Mouse (Mus musculus): ENCODE results near the gene Smoc1. TPM values are rescaled to one million over a fixed set of nuclear protein-coding genes. Genes with fewer than 3 reads are reported as not detected.

The Smoc1 gene
- polyA plus RNA-seq, 1 experiment: 0.01 TPM

DNA sequence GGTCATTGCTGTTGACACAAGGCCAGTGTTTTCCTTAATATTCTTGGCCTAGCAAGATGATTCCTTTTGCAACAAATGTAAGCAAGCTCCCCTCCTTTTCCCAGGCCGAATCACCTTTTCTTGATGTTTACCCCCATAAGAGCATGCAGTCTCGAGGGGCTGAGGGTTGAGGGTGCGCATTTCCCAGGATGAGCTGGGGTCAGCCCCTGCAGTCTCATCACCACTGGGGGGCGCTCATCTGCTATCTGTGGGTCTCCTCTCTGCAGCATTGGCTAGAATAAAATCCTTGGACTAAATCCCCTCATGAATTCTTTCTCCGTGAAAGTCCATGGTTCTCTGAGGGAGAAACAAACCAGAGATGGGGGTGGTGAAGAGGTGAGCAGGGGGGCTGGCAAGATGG is 134.2 kb downstream of the Smoc1 start:
- no peaks in the 10 kb centered on the region for H3K27me3 ChIP-seq (ENCODE audit: control insufficient read depth)
- no peak overlapping the region for H3K4me3 ChIP-seq (replicated peaks)
- no peak for TF ChIP-seq TAL1 (IDR thresholded peaks at IDR 0.05; ENCODE audit: low read length)
- no peak for TF ChIP-seq GATA1 (IDR thresholded peaks at IDR 0.05; ENCODE audit: low read length)
- H3K36me3 ChIP-seq (ENCODE audit: control insufficient read depth): no peaks in the 10 kb centered on the region
- no peaks in the 10 kb centered on the region for H3K9me3 ChIP-seq (ENCODE audit: control insufficient read depth, low read length)
- H3K4me1 ChIP-seq (ENCODE audit: control insufficient read depth): no peaks in the 10 kb centered on the region

DNA sequence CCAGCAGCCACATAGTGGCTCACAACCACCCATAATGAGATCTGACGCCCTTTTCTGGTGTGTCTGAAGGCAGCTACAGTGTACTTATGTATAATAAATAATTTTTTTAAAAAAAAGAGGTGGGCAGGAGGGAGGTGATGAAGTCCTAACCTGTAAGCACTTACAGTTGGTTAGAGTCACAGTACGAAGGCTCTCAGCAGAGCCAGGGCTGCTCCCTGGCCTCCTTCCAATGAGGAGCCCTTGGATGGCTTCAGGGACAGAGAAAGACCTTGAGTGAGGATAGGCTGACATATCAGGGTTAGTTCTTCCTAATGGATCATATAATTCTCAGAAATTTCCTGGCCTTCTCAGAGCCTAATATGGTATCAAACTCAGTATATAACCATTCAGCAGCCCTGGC is 134.7 kb downstream of the Smoc1 start:
- H3K9me3 ChIP-seq (ENCODE audit: control insufficient read depth, low read length): no peaks in the 10 kb centered on the region
- H3K4me3 ChIP-seq (replicated peaks): no peak overlapping the region
- no peaks in the 10 kb centered on the region for H3K4me1 ChIP-seq (ENCODE audit: control insufficient read depth)
- TF ChIP-seq TAL1 (IDR thresholded peaks at IDR 0.05; ENCODE audit: low read length): no peak
- no peak for TF ChIP-seq GATA1 (IDR thresholded peaks at IDR 0.05; ENCODE audit: low read length)
- no peaks in the 10 kb centered on the region for H3K27me3 ChIP-seq (ENCODE audit: control insufficient read depth)
- H3K36me3 ChIP-seq (ENCODE audit: control insufficient read depth): no peaks in the 10 kb centered on the region

GRCm38 (mm10) chr12:81163131-81163530 is 136.5 kb downstream of the Smoc1 start:
- TF ChIP-seq GATA1 (IDR thresholded peaks at IDR 0.05; ENCODE audit: low read length) (no peak), TAL1 (IDR thresholded peaks at IDR 0.05; ENCODE audit: low read length) (no peak)
- no peaks in the 10 kb centered on the region for H3K36me3 ChIP-seq (ENCODE audit: control insufficient read depth)
- no peaks in the 10 kb centered on the region for H3K4me1 ChIP-seq (ENCODE audit: control insufficient read depth)
- no peak overlapping the region for H3K4me3 ChIP-seq (replicated peaks)
- H3K9me3 ChIP-seq (ENCODE audit: control insufficient read depth, low read length): no peaks in the 10 kb centered on the region
- no peaks in the 10 kb centered on the region for H3K27me3 ChIP-seq (ENCODE audit: control insufficient read depth)

DNA sequence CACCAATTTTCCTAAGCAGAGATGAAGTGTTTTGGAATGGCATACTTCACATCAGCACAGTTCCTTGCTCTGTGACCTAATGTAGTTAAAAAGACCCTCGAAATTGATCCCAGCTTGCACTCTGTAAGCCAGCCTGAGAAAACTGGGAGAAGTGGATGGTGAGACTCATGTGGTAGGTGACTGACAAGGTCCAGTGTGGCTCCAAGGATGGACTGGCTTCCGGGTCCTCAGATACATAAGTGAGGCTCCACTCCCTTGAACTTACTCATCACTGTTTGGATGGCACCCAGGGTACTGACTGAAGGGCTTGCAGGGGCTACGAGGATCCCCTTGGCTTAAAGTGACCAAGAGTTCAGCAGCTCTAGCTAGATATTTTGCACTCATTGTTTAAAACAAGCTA is 137.0 kb downstream of the Smoc1 start:
- no peaks in the 10 kb centered on the region for H3K4me1 ChIP-seq (ENCODE audit: control insufficient read depth)
- TF ChIP-seq TAL1 (IDR thresholded peaks at IDR 0.05; ENCODE audit: low read length) (no peak), GATA1 (IDR thresholded peaks at IDR 0.05; ENCODE audit: low read length) (no peak)

GRCm38 (mm10) chr12:81166092-81166491 is 139.5 kb downstream of the Smoc1 start:
- Histone ChIP-seq H3K36me3 (ENCODE audit: control insufficient read depth) (no peaks in the 10 kb centered on the region), H3K9me3 (ENCODE audit: control insufficient read depth, low read length) (no peaks in the 10 kb centered on the region), H3K4me1 (ENCODE audit: control insufficient read depth) (no peaks in the 10 kb centered on the region), H3K4me3 (replicated peaks) (no peak overlapping the region), H3K27me3 (ENCODE audit: control insufficient read depth) (no peaks in the 10 kb centered on the region)
- TF ChIP-seq TAL1 (IDR thresholded peaks at IDR 0.05; ENCODE audit: low read length): no peak
- TF ChIP-seq GATA1 (IDR thresholded peaks at IDR 0.05; ENCODE audit: low read length): no peak

More for the DNA sequence above, 137.0 kb downstream of the Smoc1 start:
- H3K9me3 ChIP-seq (ENCODE audit: control insufficient read depth, low read length): no peaks in the 10 kb centered on the region
- no peaks in the 10 kb centered on the region for H3K36me3 ChIP-seq (ENCODE audit: control insufficient read depth)
- no peaks in the 10 kb centered on the region for H3K27me3 ChIP-seq (ENCODE audit: control insufficient read depth)
- no peak overlapping the region for H3K4me3 ChIP-seq (replicated peaks)

GRCm38 (mm10) chr12:81166615-81167014 is 140.0 kb downstream of the Smoc1 start:
- Histone ChIP-seq H3K4me1 (ENCODE audit: control insufficient read depth) (no peaks in the 10 kb centered on the region), H3K27me3 (ENCODE audit: control insufficient read depth) (no peaks in the 10 kb centered on the region), H3K9me3 (ENCODE audit: control insufficient read depth, low read length) (no peaks in the 10 kb centered on the region), H3K36me3 (ENCODE audit: control insufficient read depth) (no peaks in the 10 kb centered on the region), H3K4me3 (replicated peaks) (no peak overlapping the region)
- TF ChIP-seq GATA1 (IDR thresholded peaks at IDR 0.05; ENCODE audit: low read length) (no peak), TAL1 (IDR thresholded peaks at IDR 0.05; ENCODE audit: low read length) (no peak)

DNA sequence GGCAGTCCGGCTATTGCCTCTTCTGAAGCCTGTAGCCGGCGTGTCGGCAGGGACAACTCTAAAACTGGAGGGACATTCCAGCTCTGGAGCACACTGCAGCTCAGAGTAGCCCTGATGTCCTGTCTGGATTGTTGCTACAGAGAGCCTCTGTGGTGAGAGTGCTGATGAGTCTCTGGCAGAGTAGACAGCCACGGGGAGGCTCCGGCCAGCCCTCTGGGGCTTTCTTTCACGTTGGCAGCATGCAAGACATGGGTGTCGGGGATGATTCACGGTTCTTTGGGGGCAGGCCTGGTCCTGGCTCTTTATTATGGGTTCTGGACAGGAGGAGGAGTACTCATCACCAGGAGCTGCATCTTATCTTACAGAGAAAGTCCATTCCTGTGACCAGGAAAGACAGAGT is 140.5 kb downstream of the Smoc1 start:
- no peak overlapping the region for H3K4me3 ChIP-seq (replicated peaks)
- H3K4me1 ChIP-seq (ENCODE audit: control insufficient read depth): no peaks in the 10 kb centered on the region
- TF ChIP-seq TAL1 (IDR thresholded peaks at IDR 0.05; ENCODE audit: low read length) (no peak), GATA1 (IDR thresholded peaks at IDR 0.05; ENCODE audit: low read length) (no peak)
- H3K36me3 ChIP-seq (ENCODE audit: control insufficient read depth): no peaks in the 10 kb centered on the region
- H3K9me3 ChIP-seq (ENCODE audit: control insufficient read depth, low read length): no peaks in the 10 kb centered on the region
- no peaks in the 10 kb centered on the region for H3K27me3 ChIP-seq (ENCODE audit: control insufficient read depth)

DNA sequence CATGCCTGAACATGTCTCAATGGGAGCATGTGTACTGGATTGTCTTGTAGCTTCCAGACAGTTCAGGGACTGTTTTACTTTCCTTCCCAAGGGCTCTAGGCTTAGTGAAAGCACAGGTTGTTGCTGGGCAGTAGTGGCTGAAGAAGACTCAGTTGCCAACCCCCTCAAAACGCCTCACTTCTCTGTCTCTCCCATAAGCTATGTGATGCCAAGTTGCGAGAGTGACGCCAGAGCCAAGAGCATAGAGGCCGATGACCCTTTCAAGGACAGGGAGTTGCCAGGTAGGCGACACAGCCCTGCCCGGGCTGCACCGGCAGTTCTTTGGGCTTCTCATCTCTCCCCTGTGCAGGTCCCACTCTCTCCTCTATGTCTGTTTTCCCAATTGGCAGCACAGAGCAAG is 141.4 kb downstream of the Smoc1 start:
- Histone ChIP-seq H3K27me3 (ENCODE audit: control insufficient read depth) (no peaks in the 10 kb centered on the region), H3K9me3 (ENCODE audit: control insufficient read depth, low read length) (no peaks in the 10 kb centered on the region), H3K36me3 (ENCODE audit: control insufficient read depth) (no peaks in the 10 kb centered on the region), H3K4me1 (ENCODE audit: control insufficient read depth) (no peaks in the 10 kb centered on the region), H3K4me3 (replicated peaks) (no peak overlapping the region)
- TF ChIP-seq TAL1 (IDR thresholded peaks at IDR 0.05; ENCODE audit: low read length): no peak

DNA sequence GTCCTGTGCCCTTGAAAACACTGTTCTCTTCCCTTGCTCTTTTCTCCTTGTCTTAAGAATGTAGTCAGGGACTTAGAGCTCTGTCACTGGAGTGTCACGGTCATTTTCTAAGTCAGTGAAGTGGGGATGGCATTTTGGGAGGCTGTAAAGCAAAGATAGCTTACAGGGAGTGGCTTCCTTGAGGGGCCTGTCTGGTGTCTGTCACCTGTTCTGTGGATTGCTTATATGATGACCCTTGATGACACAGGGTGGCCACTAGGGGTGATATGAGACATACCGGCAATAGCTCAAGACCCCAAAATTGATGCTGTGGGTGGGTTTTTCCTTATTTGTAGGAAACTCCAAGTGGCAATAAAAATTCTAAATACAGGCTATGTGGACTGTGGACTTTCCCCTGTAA is 141.9 kb downstream of the Smoc1 start:
- no peaks in the 10 kb centered on the region for H3K36me3 ChIP-seq (ENCODE audit: control insufficient read depth)
- TF ChIP-seq GATA1 (IDR thresholded peaks at IDR 0.05; ENCODE audit: low read length): no peak
- no peak for TF ChIP-seq TAL1 (IDR thresholded peaks at IDR 0.05; ENCODE audit: low read length)
- H3K9me3 ChIP-seq (ENCODE audit: control insufficient read depth, low read length): no peaks in the 10 kb centered on the region
- H3K27me3 ChIP-seq (ENCODE audit: control insufficient read depth): no peaks in the 10 kb centered on the region
- H3K4me1 ChIP-seq (ENCODE audit: control insufficient read depth): no peaks in the 10 kb centered on the region
- no peak overlapping the region for H3K4me3 ChIP-seq (replicated peaks)

- Histone ChIP-seq H3K27me3 (ENCODE audit: control insufficient read depth) (no peaks in the 10 kb centered on the region), H3K4me3 (replicated peaks) (no peak overlapping the region), H3K36me3 (ENCODE audit: control insufficient read depth) (no peaks in the 10 kb centered on the region; the same call in 1 of the 2 replicates), H3K4me1 (ENCODE audit: control insufficient read depth) (no peaks in the 10 kb centered on the region), H3K9me3 (ENCODE audit: control insufficient read depth, low read length) (no peaks in the 10 kb centered on the region)
- TF ChIP-seq TAL1 (IDR thresholded peaks at IDR 0.05; ENCODE audit: low read length) (no peak), GATA1 (IDR thresholded peaks at IDR 0.05; ENCODE audit: low read length) (no peak)
Observed at GRCm38 (mm10) chr12:81170076-81170475, 143.5 kb downstream of the Smoc1 start.
